Mouse (Mus musculus) sigmoid colon, adult 10 weeks (tissue): ENCODE data around the gene Ggn. TPM values are rescaled to one million over a fixed set of nuclear protein-coding genes. Genes with fewer than 3 reads are reported as not detected.

Source experiments
- polyA plus RNA-seq: library from polyadenylated mRNA; stranded (reverse); fragments of 350-450 nt; fragmentation: Illumina TruSeq; extraction: RNeasy Lipid Tissue Mini Kit (QIAGEN cat#74804); gene quantifications from one replicate; pipeline ENCODE4 v1.2.3, GENCODE M21; 2014; ENCODE audit warnings: low read depth, low replicate concordance

The Ggn gene
- not detected for polyA plus RNA-seq

GRCm38 (mm10) chr7:29170066-29170754 is at the start of gene Ggn, which contains the start of gene Spred3:
Gene Ggn, plus strand, starts transcription at chr7:29170210.
Gene Spred3, minus strand, starts transcription at chr7:29170411.

DNA sequence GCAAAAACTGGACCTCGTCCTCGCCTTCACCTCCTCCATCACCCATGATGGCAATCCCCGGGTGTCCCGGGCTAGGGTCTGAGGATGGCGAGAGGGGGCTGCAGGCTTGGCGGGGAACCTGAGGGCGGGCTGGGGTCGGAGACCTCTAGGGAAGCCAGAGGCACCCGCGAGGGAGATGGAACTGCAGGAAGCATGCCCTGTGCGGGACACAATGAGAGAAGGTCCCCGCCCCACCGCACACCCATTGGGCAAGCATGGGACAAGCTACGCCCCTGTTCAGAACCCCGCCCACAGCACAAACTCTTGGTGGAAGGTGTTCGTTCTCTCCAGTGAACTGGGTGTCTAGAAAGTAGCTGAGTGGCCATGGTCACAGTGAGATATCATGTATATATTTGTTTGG is 45.0 kb upstream of the Ggn start, which contains the start of gene Ryr1:
Gene Ryr1 (minus strand): TSS at position 210 of the 400 bp plus-strand sequence.

GRCm38 (mm10) chr7:29134693-29135386 is 35.2 kb upstream of the Ggn start, which contains the start of gene Rasgrp4:
Gene Rasgrp4, plus strand, starts transcription at chr7:29134851.

DNA sequence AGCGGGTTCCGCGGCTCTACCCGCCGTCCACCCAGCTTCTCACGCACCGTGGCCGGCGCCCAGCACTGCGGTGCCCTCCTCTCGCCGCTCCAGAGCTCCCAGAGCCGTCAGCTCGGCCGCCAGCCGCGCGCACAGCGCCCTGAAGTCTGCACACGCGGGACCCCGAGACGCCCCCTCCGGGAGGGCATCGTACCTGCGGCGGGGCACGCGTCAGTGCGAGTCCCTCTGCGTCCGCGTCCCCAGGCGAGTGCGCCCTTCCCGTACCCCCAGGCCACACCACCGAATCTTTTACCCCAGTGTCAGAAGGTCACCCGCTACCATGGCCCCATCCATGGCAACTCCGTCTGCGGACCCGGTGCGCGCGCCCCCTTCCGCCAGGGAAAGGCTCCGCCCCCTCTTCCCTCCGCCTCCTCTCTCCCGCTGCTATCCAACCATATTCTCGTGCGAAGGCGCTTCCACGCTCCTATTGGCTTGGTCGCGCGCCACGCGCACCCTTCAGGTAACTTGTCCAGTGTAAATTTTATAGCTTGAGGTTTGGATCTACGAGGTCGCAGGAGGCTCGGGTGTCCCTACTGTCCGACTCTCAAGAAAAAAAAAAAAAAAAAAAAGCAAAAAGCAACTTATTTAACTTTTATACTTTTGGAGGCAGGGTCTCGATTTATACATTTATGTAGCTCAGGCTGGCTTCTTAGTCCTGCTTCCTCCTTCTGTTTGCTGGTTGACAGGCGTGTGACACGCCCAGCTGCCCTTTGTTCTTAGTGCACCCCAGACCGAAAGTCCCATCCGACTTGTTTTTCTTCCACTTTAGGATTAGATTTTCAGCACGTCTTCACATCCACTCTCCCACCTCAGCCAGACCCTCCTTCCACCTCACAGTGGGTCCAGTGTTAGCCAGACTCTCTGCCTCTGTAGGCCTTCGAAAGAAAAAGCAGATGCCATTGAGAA is 13.9 kb upstream of the Ggn start, which contains the start of gene Fam98c:
Gene Fam98c (minus strand): TSS at position 397 of the 945 bp plus-strand sequence.

DNA sequence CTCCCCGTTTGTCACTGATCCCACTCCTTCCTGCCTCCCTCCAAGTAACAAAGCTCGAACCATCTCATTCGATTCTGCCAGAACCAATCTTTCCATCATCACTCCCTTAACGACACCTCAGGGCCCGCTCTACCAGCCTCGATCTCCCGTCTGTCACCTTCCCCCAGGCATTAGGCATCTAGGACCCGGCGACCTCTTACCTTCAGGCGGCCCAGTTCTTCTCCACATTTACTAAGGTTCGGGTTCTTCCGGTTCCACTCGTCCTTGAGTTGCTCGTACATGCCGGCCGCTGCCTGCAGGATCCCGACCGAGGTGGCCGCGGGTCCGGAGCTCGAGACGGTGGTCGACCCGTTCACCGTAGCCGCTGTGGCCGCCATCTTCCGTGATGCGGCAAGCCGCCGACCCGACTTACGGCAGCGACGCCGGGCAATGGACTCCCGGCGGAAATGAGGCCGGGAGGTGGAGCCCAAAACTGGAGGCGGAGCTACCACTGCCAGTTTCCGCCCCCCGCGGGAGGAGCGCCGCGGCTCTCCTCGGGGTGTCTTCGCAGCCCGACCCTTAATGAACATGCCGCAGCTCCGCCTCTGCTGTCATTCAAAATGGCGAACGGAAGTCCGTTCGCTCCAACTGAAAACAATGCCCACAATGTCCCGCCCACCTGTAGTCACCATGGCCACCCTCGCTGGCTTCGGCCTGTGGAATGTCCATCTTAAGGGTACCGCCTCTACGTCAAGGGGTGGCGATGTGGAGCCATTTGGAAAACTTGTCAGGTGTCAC is 10.3 kb downstream of the Ggn start, which contains the start of gene Psmd8:
Gene Psmd8 (minus strand): TSS at position 625 of the 777 bp plus-strand sequence.

GRCm38 (mm10) chr7:29213675-29214082 is 43.7 kb downstream of the Ggn start, which contains the start of gene Catsperg1:
Gene Catsperg1, minus strand, starts transcription at chr7:29214035.

Other genes starting within 250 kb of the Ggn start
- 55.2 TPM for gene Actn4, start 207.9 kb upstream of the Ggn start, polyA plus RNA-seq
- 6.2 TPM for gene Eif3k, start 188.3 kb upstream of the Ggn start, polyA plus RNA-seq
- gene Map4k1, start 188.2 kb upstream of the Ggn start, polyA plus RNA-seq = 0.35 TPM
- 0.03 TPM for gene Ryr1, start 45.0 kb upstream of the Ggn start, polyA plus RNA-seq
- gene Rasgrp4, start 35.4 kb upstream of the Ggn start, polyA plus RNA-seq = 1.1 TPM
- 19.6 TPM for gene Fam98c, start 14.0 kb upstream of the Ggn start, polyA plus RNA-seq
- 3.9 TPM for gene Spred3, start 201 bp downstream of the Ggn start, polyA plus RNA-seq
- gene Psmd8, start 10.5 kb downstream of the Ggn start, polyA plus RNA-seq = 63.0 TPM
- gene Catsperg1, start 43.8 kb downstream of the Ggn start, polyA plus RNA-seq = 0.60 TPM
- gene Kcnk6, start 62.3 kb downstream of the Ggn start, polyA plus RNA-seq = 37.3 TPM
- not detected for gene Yif1b, start 68.1 kb downstream of the Ggn start, polyA plus RNA-seq
- 123 TPM for gene 2200002D01Rik, start 78.3 kb downstream of the Ggn start, polyA plus RNA-seq
- 105 TPM for gene Spint2, start 111.7 kb downstream of the Ggn start, polyA plus RNA-seq
- gene Ppp1r14a, start 119.1 kb downstream of the Ggn start, polyA plus RNA-seq = 0.91 TPM
- not detected for gene Dpf1, start 133.7 kb downstream of the Ggn start, polyA plus RNA-seq